16 mouse cellular contexts compared by ENCODE assay signal in genomic region chr1:33195114-33195513, GRCm38 (mm10).
A peak's percentile ranks its signal among the peaks of the same experiment; 100 is the strongest.
DNase-seq lines count a peak whose midpoint lies in the region.
"Had no signal": no experiment of that assay in that cellular context is flagged by ENCODE, and none has a peak within 500 bp of the region (broad histone marks: within the 10 kb centered on the region; RNA-seq: fewer than 3 reads in every experiment).

No protein-coding gene starts in this region.

- peak; percentile 5 to 31 for DNase-seq in frontal cortex, postnatal 36 days (ENCODE audit: low spot score in 2 of 2)
- no peak for DNase-seq in frontal cortex, postnatal 25 days (ENCODE audit: low spot score in 2 of 2)
- DNase-seq in left cerebral cortex, adult 11 months (ENCODE audit: low spot score): peak; percentile 12
- no peak for DNase-seq in left cerebral cortex, postnatal 36 days (ENCODE audit: low spot score in 2 of 2)
- peak; percentile 30 to 62 for DNase-seq in right cerebral cortex, postnatal 10 days (ENCODE audit: low spot score in 2 of 2)
- no peak for DNase-seq in right cerebral cortex, postnatal 14 days
- peak; percentile 83 for DNase-seq in telencephalon, adult 2 months (ENCODE audit: low read depth, low spot score)
- no peak for DNase-seq in thymus, postnatal 36 days
- DNase-seq: adrenal gland, adult 2 months; B cell, adult 2 months; cerebellum, adult 8-10 months; kidney, adult 18-20 months; kidney, postnatal 4 days; liver; lung, postnatal 36 days; spleen, adult 18-20 months had no signal

- intact Hi-C loops in left cerebral cortex, postnatal 36 days (cut with DNase I): no loop called here

Comparison
In these comparisons a context has a peak if more than half of its experiments do, and no peak if none do; other contexts are left out.
1. DNase-seq: peak in frontal cortex, postnatal 36 days (2 of 2), left cerebral cortex, adult 11 months (single experiment), right cerebral cortex, postnatal 10 days (2 of 2) and telencephalon, adult 2 months (single experiment); none in frontal cortex, postnatal 25 days (0 of 2), left cerebral cortex, postnatal 36 days (0 of 2), right cerebral cortex, postnatal 14 days (single experiment) and thymus, postnatal 36 days (0 of 2).